Mouse (Mus musculus) CH12F3 (cell line): ENCODE data around the gene Brf1.

Experiments used
- in situ Hi-C: fragments of 300-500 bp; cut with MboI; formaldehyde crosslinking; loops from 2 replicates; pipeline ENCODE4 v1.14.3; 2020; ENCODE audit warnings: low sequenced_read_pairs

Gene Brf1

GRCm38 (mm10) chr12:113018763-113019162 is 18.3 kb upstream of the Brf1 start:
- in situ Hi-C loops: no loop called here

- in situ Hi-C loops: no loop called here
Measured at GRCm38 (mm10) chr12:113017429-113017984, 17.0 kb upstream of the Brf1 start.

GRCm38 (mm10) chr12:113016976-113017375 is 16.5 kb upstream of the Brf1 start:
- in situ Hi-C loops: no loop called here

GRCm38 (mm10) chr12:113015956-113016355 is 15.5 kb upstream of the Brf1 start:
- in situ Hi-C loops: no loop called here

- in situ Hi-C loops: no loop called here
Measured at GRCm38 (mm10) chr12:113014561-113015556, 14.4 kb upstream of the Brf1 start.

GRCm38 (mm10) chr12:113013604-113014558 is 13.4 kb upstream of the Brf1 start, which contains the start of gene Pacs2:
TSS of gene Pacs2 (plus strand) at chr12:113014508.
- in situ Hi-C loops: no loop called here

- in situ Hi-C loops: no loop called here
Measured at GRCm38 (mm10) chr12:113013021-113013491, 12.6 kb upstream of the Brf1 start.

- in situ Hi-C loops: no loop called here
Measured at GRCm38 (mm10) chr12:113012443-113012842, 11.9 kb upstream of the Brf1 start.

- in situ Hi-C loops: no loop called here
Measured at GRCm38 (mm10) chr12:113011702-113012360, 11.3 kb upstream of the Brf1 start.

- in situ Hi-C loops: loop anchor here (10.0 kb wide), 1 partner anchor 100 kb away; no protein-coding TSS in a partner anchor
Measured at GRCm38 (mm10) chr12:113004993-113005392, 4.5 kb upstream of the Brf1 start.

GRCm38 (mm10) chr12:113004011-113004410 is 3.5 kb upstream of the Brf1 start:
- in situ Hi-C loops: loop anchor here (10.0 kb wide), 1 partner anchor 101 kb away; no protein-coding TSS in a partner anchor

- in situ Hi-C loops: loop anchor here (10.0 kb wide), 1 partner anchor 102 kb away; no protein-coding TSS in a partner anchor
Measured at GRCm38 (mm10) chr12:113002667-113003066, 2.2 kb upstream of the Brf1 start.

GRCm38 (mm10) chr12:113001133-113001474 is 600 bp upstream of the Brf1 start:
- in situ Hi-C loops: loop anchor here (10.0 kb wide), 1 partner anchor 104 kb away; no protein-coding TSS in a partner anchor

- in situ Hi-C loops: loop anchor here (10.0 kb wide), 1 partner anchor 105 kb away; no protein-coding TSS in a partner anchor
Measured at GRCm38 (mm10) chr12:112999569-113000293, 773 bp downstream of the Brf1 start.

GRCm38 (mm10) chr12:112994153-112994552 is 6.4 kb downstream of the Brf1 start:
- in situ Hi-C loops: no loop called here

- in situ Hi-C loops: no loop called here
Measured at GRCm38 (mm10) chr12:112991444-112991843, 9.1 kb downstream of the Brf1 start.

GRCm38 (mm10) chr12:112990706-112991405 is 9.6 kb downstream of the Brf1 start:
- in situ Hi-C loops: no loop called here

- in situ Hi-C loops: no loop called here
Measured at GRCm38 (mm10) chr12:112987877-112988276, 12.6 kb downstream of the Brf1 start.

- in situ Hi-C loops: no loop called here
Measured at GRCm38 (mm10) chr12:112985346-112985745, 15.2 kb downstream of the Brf1 start.
